Mouse (Mus musculus) heart, embryonic 16.5 days (tissue): ENCODE results near the gene Ppox. TPM values are rescaled to one million over a fixed set of nuclear protein-coding genes. Genes with fewer than 3 reads are reported as not detected.

Source experiments
- ATAC-seq: fragments of 200-750 bp; cut with Nextera tagmentation; replicated peaks from 2 replicates; pipeline ENCODE4 v1.8.0; 2017; ENCODE audit warnings: moderate number of reproducible peaks; ENCODE audit not compliant: insufficient read depth, low FRiP score; ENCODE audit errors: extremely low read depth
- H3K27ac ChIP-seq: fragments of 300-500 bp; sonication (generic); 2 replicates; pipeline ENCODE4 v1.5.1; 2014; ENCODE audit warnings: mild to moderate bottlenecking, low read length, control low read depth, moderate library complexity
- H3K27me3 ChIP-seq: fragments of 300-500 bp; sonication (generic); 2 replicates; pipeline ENCODE4 v1.6.1; 2014; ENCODE audit warnings: low read length, mixed read lengths; ENCODE audit not compliant: control insufficient read depth, insufficient read depth
- H3K36me3 ChIP-seq: fragments of 300-500 bp; sonication (generic); 2 replicates; pipeline ENCODE4 v1.6.1; 2014; ENCODE audit not compliant: control insufficient read depth, insufficient read depth
- H3K4me1 ChIP-seq: fragments of 300-500 bp; sonication (generic); 2 replicates; pipeline ENCODE4 v1.6.1; 2014; ENCODE audit warnings: low read length, mixed read lengths; ENCODE audit not compliant: control insufficient read depth, insufficient read depth
- H3K4me2 ChIP-seq: fragments of 300-500 bp; sonication (generic); 2 replicates; pipeline ENCODE4 v1.6.1; 2014; ENCODE audit warnings: low read depth, mild to moderate bottlenecking, control low read depth, low read length
- H3K4me3 ChIP-seq: fragments of 300-500 bp; sonication (generic); 2 replicates; pipeline ENCODE4 v1.5.1; 2014; ENCODE audit warnings: mild to moderate bottlenecking, control low read depth, low read length
- H3K9ac ChIP-seq: fragments of 300-500 bp; sonication (generic); 2 replicates; pipeline ENCODE4 v1.6.1; 2014; ENCODE audit warnings: low read length, control low read depth
- H3K9me3 ChIP-seq: fragments of 300-500 bp; sonication (generic); replicated peaks from 2 replicates; pipeline ENCODE4 v1.6.1; 2016; ENCODE audit warnings: low read length; ENCODE audit not compliant: control insufficient read depth
- WGBS: fragments of 180-500 bp; shearing (Covaris S2); extraction: QIAGEN DNeasy Blood & Tissue Kit; methylation state at CpG from one replicate; pipeline ENCODE4 v1.1.7; 2014; 5-methylcytosine and 5-hydroxymethylcytosine counted together
- polyA plus RNA-seq: library from polyadenylated mRNA; unstranded; fragments of >200 nt; fragmentation: Nextera tagmentation; extraction: Ambion mirVana; gene quantifications from 2 replicates; pipeline ENCODE4 v1.2.1, GENCODE M21; 2015

Gene Ppox
- polyA plus RNA-seq, 1 experiment from 2014 or later = 32.4 TPM

DNA sequence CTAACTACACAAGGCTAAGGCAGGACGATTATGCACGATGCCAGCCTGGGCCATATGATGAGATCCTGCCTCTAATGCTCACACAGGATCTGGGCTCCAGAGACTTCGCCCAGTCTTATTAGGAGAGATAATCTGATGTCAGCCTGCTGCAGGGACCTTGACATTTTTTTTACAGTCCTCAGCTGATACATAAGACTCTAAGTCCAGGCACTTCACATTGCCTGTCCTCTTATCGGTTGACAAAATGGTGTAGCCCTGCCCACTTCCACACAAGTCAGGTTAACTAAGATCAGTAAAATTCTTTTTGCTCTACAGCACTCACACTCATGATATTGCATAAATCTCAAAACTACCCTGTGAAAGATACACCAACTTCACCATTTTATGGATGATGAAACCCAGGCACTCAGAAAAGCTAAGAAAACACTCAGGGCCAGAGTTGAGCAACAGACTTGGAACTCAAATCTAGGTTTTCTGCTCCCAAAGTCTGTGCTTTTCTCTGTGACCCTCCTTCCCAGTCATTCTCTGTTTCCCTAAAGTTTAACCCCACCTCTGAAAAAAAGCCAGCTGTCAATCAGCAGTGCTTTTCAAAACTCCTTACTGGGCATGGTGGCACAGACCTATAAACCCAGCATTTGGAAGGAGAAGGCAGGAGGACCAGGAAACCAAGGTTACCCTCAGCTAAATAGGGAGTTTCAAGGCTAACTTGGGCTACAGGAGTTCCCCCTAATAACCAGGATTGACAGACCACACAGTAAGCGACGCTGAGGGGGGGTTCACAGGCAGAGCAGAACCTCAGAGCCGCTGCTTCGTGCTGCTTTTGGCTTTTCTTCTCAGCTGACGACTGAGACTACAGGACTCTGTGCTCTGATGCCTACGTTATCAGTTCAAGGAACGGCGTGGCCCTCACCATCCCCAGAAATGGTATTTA lies 47.9 kb downstream of the Ppox start:
- Histone ChIP-seq H3K27ac (peak overlapping the region; percentile 9; the same call in 1 of the 2 replicates), H3K27me3 (no peaks in the 10 kb centered on the region), H3K9ac (no peak overlapping the region), H3K4me1 (peaks cover 8% of the 10 kb centered on the region), H3K4me2 (no peak overlapping the region), H3K36me3 (peaks cover 40% of the 10 kb centered on the region), H3K9me3 (no peaks in the 10 kb centered on the region), H3K4me3 (no peak overlapping the region)
- ATAC-seq = no peak
- 57% methylated on average over 12 of the region's 12 CpGs for WGBS

DNA sequence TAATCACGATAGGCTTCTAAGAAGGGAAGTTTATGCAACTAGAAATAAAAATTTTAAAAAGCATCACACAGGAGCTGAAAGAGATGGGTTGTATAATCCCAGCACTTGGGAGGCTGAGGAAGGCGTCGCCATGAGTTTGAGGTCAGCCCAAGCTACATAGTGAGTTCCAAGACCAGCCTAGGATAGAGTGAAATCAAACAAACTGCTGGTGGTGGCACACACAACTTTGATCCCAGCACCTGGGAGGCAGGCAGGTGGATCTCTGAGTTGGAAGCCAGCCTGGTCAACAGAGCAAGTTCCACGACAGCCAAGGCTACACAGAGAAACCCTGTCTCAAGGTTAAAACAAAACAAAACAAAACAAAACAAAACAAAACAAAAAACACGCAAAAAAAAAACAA lies 48.6 kb downstream of the Ppox start:
- Histone ChIP-seq H3K4me1 (peaks cover 8% of the 10 kb centered on the region), H3K4me2 (no peak overlapping the region), H3K27me3 (no peaks in the 10 kb centered on the region), H3K36me3 (peaks cover 33% of the 10 kb centered on the region), H3K9ac (no peak overlapping the region), H3K4me3 (no peak overlapping the region), H3K27ac (no peak overlapping the region), H3K9me3 (no peaks in the 10 kb centered on the region)
- ATAC-seq = no peak
- 80% methylated on average over 5 of the region's 5 CpGs for WGBS

DNA sequence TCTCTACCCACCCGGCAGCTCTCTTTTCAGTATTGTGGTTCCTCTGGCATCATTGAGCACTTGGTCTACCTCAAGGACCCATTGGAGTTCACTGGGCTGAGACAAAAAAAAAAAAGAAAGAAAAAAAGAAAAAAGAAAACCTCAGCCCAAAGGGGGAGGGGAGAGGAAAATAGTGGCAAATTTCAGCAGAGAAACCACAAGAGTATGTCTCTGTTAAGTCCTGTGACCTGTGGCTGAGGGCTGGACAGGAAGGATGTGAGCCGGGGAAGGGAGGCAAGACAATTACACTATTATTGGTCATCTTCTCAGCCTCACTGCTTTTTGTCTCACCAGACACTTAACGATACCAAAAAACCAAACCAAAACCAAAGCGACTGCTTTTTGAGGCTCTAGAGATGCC lies 49.1 kb downstream of the Ppox start:
- no peaks in the 10 kb centered on the region for H3K9me3 ChIP-seq
- H3K36me3 ChIP-seq = peaks cover 28% of the 10 kb centered on the region
- WGBS = 63% methylated on average over 4 of the region's 4 CpGs
- H3K9ac ChIP-seq = no peak overlapping the region
- ATAC-seq = no peak
- no peak overlapping the region for H3K4me3 ChIP-seq
- no peaks in the 10 kb centered on the region for H3K27me3 ChIP-seq
- no peak overlapping the region for H3K27ac ChIP-seq
- no peak overlapping the region for H3K4me2 ChIP-seq
- H3K4me1 ChIP-seq = peaks cover 8% of the 10 kb centered on the region

DNA sequence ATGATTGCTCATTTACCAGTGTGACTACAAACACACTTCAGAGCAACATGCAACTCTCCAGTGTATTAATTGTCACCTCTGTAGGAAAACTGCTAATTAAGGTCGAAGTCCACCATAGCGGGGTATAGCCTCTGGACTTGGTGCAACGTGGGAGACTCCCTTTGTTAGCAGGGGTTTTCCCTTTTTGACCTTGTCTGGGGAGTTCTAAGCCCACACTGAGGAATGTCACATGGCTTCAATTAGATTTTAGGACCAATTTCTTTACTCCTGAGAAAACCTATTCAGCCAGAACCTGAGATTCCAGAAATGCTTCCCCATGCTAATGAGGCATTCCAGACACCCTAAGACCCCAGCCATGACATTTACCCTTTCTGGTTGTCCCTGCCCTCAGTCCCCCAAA lies 50.8 kb downstream of the Ppox start:
- no peak for ATAC-seq
- Histone ChIP-seq H3K36me3 (peaks cover 13% of the 10 kb centered on the region), H3K4me3 (no peak overlapping the region), H3K27me3 (no peaks in the 10 kb centered on the region), H3K27ac (no peak overlapping the region), H3K4me1 (no peaks in the 10 kb centered on the region), H3K9ac (no peak overlapping the region), H3K9me3 (no peaks in the 10 kb centered on the region), H3K4me2 (no peak overlapping the region)
- WGBS = 79% methylated on average over 3 of the region's 3 CpGs

DNA sequence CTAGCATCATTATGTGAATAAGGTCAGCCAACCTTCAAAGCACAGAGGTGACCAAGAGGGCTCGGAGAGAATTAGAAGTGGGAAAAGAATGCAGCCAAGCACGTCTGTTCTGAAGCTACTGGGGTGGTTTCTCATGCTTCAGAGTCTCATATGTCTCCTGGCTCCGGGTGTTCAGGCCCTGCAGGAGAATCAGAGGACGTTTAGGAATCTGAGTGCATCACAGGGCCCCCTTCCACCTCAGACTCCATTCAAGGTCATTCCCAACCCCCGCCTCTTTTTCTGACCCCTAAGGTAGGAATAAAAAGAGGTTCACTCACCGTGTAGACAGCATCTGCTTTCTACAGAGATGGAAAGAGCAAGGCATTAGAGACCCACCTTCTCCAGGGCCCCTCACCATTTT lies 51.2 kb downstream of the Ppox start:
- Histone ChIP-seq H3K4me2 (no peak overlapping the region), H3K27me3 (no peaks in the 10 kb centered on the region), H3K9ac (no peak overlapping the region), H3K36me3 (peaks cover 8% of the 10 kb centered on the region), H3K27ac (no peak overlapping the region), H3K4me1 (no peaks in the 10 kb centered on the region), H3K4me3 (no peak overlapping the region), H3K9me3 (no peaks in the 10 kb centered on the region)
- ATAC-seq = no peak
- WGBS = 59% methylated on average over 6 of the region's 6 CpGs

DNA sequence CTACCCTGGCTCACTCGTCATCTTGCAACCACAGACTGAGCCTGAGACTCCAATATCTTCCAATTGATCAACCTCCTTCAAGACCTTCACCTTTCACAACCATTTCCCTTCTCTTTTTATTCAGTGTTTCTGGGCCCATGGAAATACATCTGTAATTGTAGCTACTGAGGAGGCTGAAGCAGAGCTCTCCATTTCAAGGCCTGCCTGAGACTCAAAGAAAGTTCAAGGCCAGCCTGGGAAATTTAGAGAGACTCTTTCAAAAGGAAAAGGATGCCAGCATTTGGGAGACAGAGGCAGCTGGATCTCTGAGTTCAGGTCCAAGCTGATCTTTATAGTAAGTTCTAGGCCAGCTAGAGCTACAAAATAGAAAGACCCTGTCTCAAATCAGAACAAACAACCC lies 53.1 kb downstream of the Ppox start:
- peaks cover 2% of the 10 kb centered on the region; the same call in 1 of the 2 replicates for H3K4me1 ChIP-seq
- H3K9me3 ChIP-seq = no peaks in the 10 kb centered on the region
- H3K36me3 ChIP-seq = no peaks in the 10 kb centered on the region
- no peak overlapping the region for H3K4me2 ChIP-seq
- 76% methylated on average over 1 of the region's 1 CpGs for WGBS
- H3K4me3 ChIP-seq = no peak overlapping the region
- ATAC-seq = no peak
- H3K27ac ChIP-seq = no peak overlapping the region
- no peak overlapping the region for H3K9ac ChIP-seq
- no peaks in the 10 kb centered on the region for H3K27me3 ChIP-seq

DNA sequence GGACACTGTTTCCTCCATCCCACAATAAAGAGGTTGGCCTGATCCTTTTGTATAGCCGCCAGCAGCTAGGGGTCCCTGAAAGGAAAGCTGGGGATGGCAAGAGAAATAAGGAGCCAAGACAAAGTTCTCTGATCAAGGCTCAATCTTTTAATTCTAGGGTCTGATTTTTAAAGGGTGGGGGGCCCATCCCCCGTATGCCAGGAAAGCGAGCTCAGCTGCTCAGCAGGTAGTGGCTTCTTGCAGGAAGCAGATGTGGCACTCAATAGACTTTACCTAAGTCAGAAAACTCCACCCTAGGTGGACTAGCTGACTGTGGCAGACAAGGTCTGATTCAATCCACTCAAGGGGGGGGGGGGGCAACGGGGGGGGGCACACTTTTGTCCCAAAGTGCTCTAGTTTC lies 54.2 kb downstream of the Ppox start:
- no peak overlapping the region for H3K4me3 ChIP-seq
- no peak overlapping the region for H3K27ac ChIP-seq
- ATAC-seq = no peak
- peaks cover 2% of the 10 kb centered on the region; the same call in 1 of the 2 replicates for H3K4me1 ChIP-seq
- WGBS = 58% methylated on average over 4 of the region's 4 CpGs
- no peak overlapping the region for H3K4me2 ChIP-seq
- H3K9ac ChIP-seq = no peak overlapping the region
- no peaks in the 10 kb centered on the region for H3K36me3 ChIP-seq
- H3K9me3 ChIP-seq = no peaks in the 10 kb centered on the region
- H3K27me3 ChIP-seq = no peaks in the 10 kb centered on the region

Other genes starting within 250 kb of the Ppox start
- gene Fcgr3, start 216.3 kb downstream of the Ppox start, polyA plus RNA-seq = 10.2 and 10.7 TPM in 2 replicates
- 2.9 and 3.5 TPM in 2 replicates for gene Cfap126, start 167.3 kb downstream of the Ppox start, polyA plus RNA-seq
- 622 and 629 TPM in 2 replicates for gene Sdhc, start 130.6 kb downstream of the Ppox start, polyA plus RNA-seq
- gene Mpz, start 130.5 kb downstream of the Ppox start, polyA plus RNA-seq = 0.44 and 1.1 TPM in 2 replicates
- gene Pcp4l1, start 84.9 kb downstream of the Ppox start, polyA plus RNA-seq = 48.9 and 57.2 TPM in 2 replicates
- 0.35 and 0.43 TPM in 2 replicates for gene Nr1i3, start 67.2 kb downstream of the Ppox start, polyA plus RNA-seq
- 60.7 and 68.9 TPM in 2 replicates for gene Tomm40l, start 58.7 kb downstream of the Ppox start, polyA plus RNA-seq
- gene Apoa2, start 56.1 kb downstream of the Ppox start, polyA plus RNA-seq = 10.6 and 11.9 TPM in 2 replicates
- gene Fcer1g, start 46.8 kb downstream of the Ppox start, polyA plus RNA-seq = 34.4 and 36.3 TPM in 2 replicates
- gene Adamts4, start 30.8 kb downstream of the Ppox start, polyA plus RNA-seq = 4.4 and 5.7 TPM in 2 replicates
- gene Ndufs2, start 29.8 kb downstream of the Ppox start, polyA plus RNA-seq = 659 and 700 TPM in 2 replicates
- gene B4galt3, start 10.9 kb downstream of the Ppox start, polyA plus RNA-seq = 47.5 and 54.9 TPM in 2 replicates
- gene Usp21, start 6.8 kb upstream of the Ppox start, polyA plus RNA-seq = 48.5 and 55.8 TPM in 2 replicates
- gene Ufc1, start 13.8 kb upstream of the Ppox start, polyA plus RNA-seq = 82.0 and 82.1 TPM in 2 replicates
- gene Dedd, start 48.0 kb upstream of the Ppox start, polyA plus RNA-seq = 36.0 and 37.6 TPM in 2 replicates
- 34.4 and 38.5 TPM in 2 replicates for gene Nit1, start 64.5 kb upstream of the Ppox start, polyA plus RNA-seq
- gene Pfdn2, start 64.5 kb upstream of the Ppox start, polyA plus RNA-seq = 76.4 and 84.5 TPM in 2 replicates
- 0.71 and 1.0 TPM in 2 replicates for gene Klhdc9, start 79.6 kb upstream of the Ppox start, polyA plus RNA-seq
- 0.39 and 0.81 TPM in 2 replicates for gene Nectin4, start 88.9 kb upstream of the Ppox start, polyA plus RNA-seq
- 3.5 and 7.5 TPM in 2 replicates for gene Arhgap30, start 107.8 kb upstream of the Ppox start, polyA plus RNA-seq
- 47.5 and 53.1 TPM in 2 replicates for gene Usf1, start 130.1 kb upstream of the Ppox start, polyA plus RNA-seq
- gene Tstd1, start 137.7 kb upstream of the Ppox start, polyA plus RNA-seq = 3.7 and 4.2 TPM in 2 replicates
- 76.1 and 80.0 TPM in 2 replicates for gene F11r, start 156.3 kb upstream of the Ppox start, polyA plus RNA-seq
- 15.8 and 17.2 TPM in 2 replicates for gene Alyref2, start 222.3 kb upstream of the Ppox start, polyA plus RNA-seq